Mouse (Mus musculus): ENCODE measurements around the gene Anapc7.

GRCm38 (mm10) chr5:122455584-122455983 lies 34.1 kb downstream of the Anapc7 start:
- TF ChIP-seq CTCF (IDR thresholded peaks at IDR 0.05; ENCODE audit: borderline replicate concordance, insufficient read depth, low read depth, low read length) (no peak), POLR2A (IDR thresholded peaks at IDR 0.05; ENCODE audit: borderline replicate concordance, insufficient read depth, low read length) (no peak)

Data from cerebellum, adult 2 months (tissue).